ENCODE assay signal across 21 mouse cellular contexts in the genomic region with DNA sequence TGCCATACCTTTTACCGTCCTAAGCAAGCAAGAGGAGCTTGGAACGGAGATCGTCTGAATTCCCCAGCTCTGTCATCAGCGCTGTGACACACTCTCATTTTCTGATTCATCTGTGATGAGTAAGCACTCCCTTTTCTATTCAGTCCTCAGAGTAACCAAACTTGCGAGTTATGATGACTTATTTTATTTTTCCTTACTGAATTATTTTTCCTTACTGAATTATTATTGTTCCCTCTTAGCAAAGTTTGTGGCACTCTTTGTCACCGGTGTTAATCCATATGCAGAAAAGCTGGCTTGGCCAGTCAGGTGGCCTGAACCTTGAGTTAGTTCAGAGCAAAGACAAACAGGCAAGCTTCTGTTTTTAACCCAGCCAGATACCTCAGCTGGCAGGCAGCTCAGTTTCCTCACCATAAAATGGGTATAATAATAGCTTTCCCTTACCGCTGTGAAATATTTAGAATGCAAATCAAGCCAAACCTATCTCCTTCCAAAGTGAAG.
DNase-seq lines count a peak whose midpoint lies in the region; ATAC-seq lines count a peak whose summit lies in the region.
"Had no signal": no experiment of that assay in that cellular context is flagged by ENCODE, and none has a peak within 500 bp of the region (broad histone marks: within the 10 kb centered on the region; RNA-seq: fewer than 3 reads in every experiment).

No protein-coding gene starts in this region.

- peaks cover 50% of the 10 kb centered on the region for H3K4me1 ChIP-seq in heart, embryonic 13.5 days
- H3K4me1 ChIP-seq: liver, embryonic 12.5 days; lung, embryonic 15.5 days had no signal

- H3K9me3 ChIP-seq in heart, embryonic 13.5 days, result no peaks in the 10 kb centered on the region
- H3K9me3 ChIP-seq: heart, embryonic 10.5 days; hindbrain, embryonic 15.5 days; liver, embryonic 12.5 days; lung, embryonic 15.5 days had no signal

- no peak for ATAC-seq in heart, embryonic 13.5 days (ENCODE audit: extremely low read depth, insufficient number of reproducible peaks, low FRiP score, low TSS enrichment)
- ATAC-seq: forebrain, embryonic 14.5 days; intestine, postnatal 0 days; liver, embryonic 12.5 days had no signal

- 0 out of 2 replicates have a peak overlapping the region, but pooled peaks have one; percentile 7 for H3K9ac ChIP-seq in heart, embryonic 13.5 days
- H3K9ac ChIP-seq: hindbrain, embryonic 15.5 days; liver, embryonic 12.5 days; lung, embryonic 15.5 days had no signal

- peak; percentile 63 to 84 for DNase-seq in adrenal gland, adult (ENCODE audit: inconsistent age in 2 of 2, low spot score in 1 of 2)
- DNase-seq in adrenal gland, adult 18-20 months (ENCODE audit: low spot score in 2 of 2), result no peak
- no peak for DNase-seq in heart, adult 9 months (ENCODE audit: low spot score in 2 of 2)
- DNase-seq in adipocyte (ENCODE audit: low spot score), result peak; percentile 26
- DNase-seq in skeletal muscle tissue, adult 2 months (ENCODE audit: low read depth, low spot score), result peak; percentile 34
- DNase-seq in urinary bladder, postnatal 4 days (ENCODE audit: low spot score in 2 of 2), result no peak
- no peak for DNase-seq in left cerebral cortex, postnatal 36 days (ENCODE audit: low spot score in 2 of 2)
- DNase-seq: cerebellum, adult 11 months; cerebellum, postnatal 36 days; heart, postnatal 14 days; midbrain, embryonic 14.5 days; retina, postnatal 1 day; right cerebral cortex, postnatal 4 days; thymus, adult 18-20 months had no signal

- WGBS in heart, embryonic 13.5 days, result 56% methylated on average over 7 of the region's 7 CpGs

- no peak overlapping the region for H3K27ac ChIP-seq in heart, embryonic 13.5 days (replicated peaks)
- H3K27ac ChIP-seq: heart, embryonic 10.5 days; hindbrain, embryonic 15.5 days; liver, embryonic 12.5 days; lung, embryonic 15.5 days had no signal

- H3K36me3 ChIP-seq in heart, embryonic 13.5 days, result no peaks in the 10 kb centered on the region
- H3K36me3 ChIP-seq: heart, embryonic 10.5 days; hindbrain, embryonic 15.5 days; liver, embryonic 12.5 days; lung, embryonic 15.5 days had no signal

- H3K4me3 ChIP-seq in heart, embryonic 13.5 days, result no peak overlapping the region
- H3K4me3 ChIP-seq: heart, embryonic 10.5 days; hindbrain, embryonic 15.5 days; liver, embryonic 12.5 days; lung, embryonic 15.5 days had no signal

- H3K27me3 ChIP-seq in heart, embryonic 13.5 days (replicated peaks), result no peaks in the 10 kb centered on the region
- H3K27me3 ChIP-seq: hindbrain, embryonic 15.5 days; liver, embryonic 12.5 days; lung, embryonic 15.5 days had no signal

- H3K4me2 ChIP-seq in heart, embryonic 13.5 days, result no peak overlapping the region
- H3K4me2 ChIP-seq: hindbrain, embryonic 15.5 days; liver, embryonic 12.5 days; lung, embryonic 15.5 days had no signal

- intact Hi-C loops in left cerebral cortex, postnatal 36 days (cut with DNase I), result no loop called here

Comparison
In these comparisons a context has a peak if more than half of its experiments do, and no peak if none do; other contexts are left out.
1. DNase-seq: peak in adrenal gland, adult (2 of 2), adipocyte (single experiment) and skeletal muscle tissue, adult 2 months (single experiment); none in adrenal gland, adult 18-20 months (0 of 2), heart, adult 9 months (0 of 2), urinary bladder, postnatal 4 days (0 of 2) and left cerebral cortex, postnatal 36 days (0 of 2).